Mouse (Mus musculus): Measurements from ENCODE around the gene Olfr1026. TPM values are rescaled to one million over a fixed set of nuclear protein-coding genes. Genes with fewer than 3 reads are reported as not detected.

The Olfr1026 gene
- polyA plus RNA-seq (2014; fragmentation: Nextera tagmentation; extraction: Ambion mirVana), result 0.13 TPM in 1 of 2 replicates, not detected in the other

DNA sequence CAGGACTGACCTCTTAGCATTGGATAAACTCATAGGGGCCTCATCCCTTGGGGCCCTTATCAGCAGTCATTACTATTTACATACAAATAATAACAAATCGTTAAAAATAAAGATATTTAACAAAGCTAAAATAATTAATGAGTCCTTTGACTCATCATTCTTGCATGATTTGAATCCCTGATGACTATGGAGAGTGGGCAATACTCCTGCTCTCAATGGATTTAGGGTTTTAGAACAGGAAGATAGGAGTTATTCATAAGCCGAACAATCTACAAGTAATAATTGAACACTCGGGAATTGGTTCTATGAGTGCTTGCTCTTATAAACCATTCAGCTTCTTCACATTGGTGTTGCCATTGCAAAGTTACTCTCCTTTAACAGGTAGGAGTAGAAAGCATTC lies at the start of gene Olfr1026:
Gene Olfr1026, plus strand, starts transcription at position 301 of the 400 bp plus-strand sequence.
- Histone ChIP-seq H3K9me3 (ENCODE audit: control insufficient read depth, low read length) (no peaks in the 10 kb centered on the region), H3K27ac (replicated peaks; ENCODE audit: low read depth, low read length) (no peak within 1 kb of the TSS), H3K4me1 (ENCODE audit: control insufficient read depth, insufficient read depth, low read length) (no peaks in the 10 kb centered on the region), H3K27me3 (replicated peaks; ENCODE audit: control insufficient read depth, insufficient read depth, low read length) (no peaks in the 10 kb centered on the region), H3K36me3 (ENCODE audit: control insufficient read depth, insufficient read depth, low read length) (no peaks in the 10 kb centered on the region), H3K9ac (ENCODE audit: low read depth, low read length) (no peak within 1 kb of the TSS), H3K4me3 (ENCODE audit: low read depth, low read length) (no peak within 1 kb of the TSS), H3K4me2 (ENCODE audit: low read depth, low read length) (no peak within 1 kb of the TSS)
- DNase-seq (ENCODE audit: low spot score) (no peak), ATAC-seq (ENCODE audit: low read depth) (no peak)
- 86% methylated on average over 3 of the region's 3 CpGs for WGBS

GRCm38 (mm10) chr2:85885340-85885739 lies 36.0 kb upstream of the Olfr1026 start, which contains the start of gene Olfr1023:
Olfr1023 (plus strand) TSS chr2:85885640.
- H3K36me3 ChIP-seq (ENCODE audit: control insufficient read depth, insufficient read depth, low read length), result no peaks in the 10 kb centered on the region
- H3K4me1 ChIP-seq (ENCODE audit: control insufficient read depth, insufficient read depth, low read length), result no peaks in the 10 kb centered on the region
- WGBS, result 71% methylated on average over 2 of the region's 2 CpGs
- H3K4me3 ChIP-seq (ENCODE audit: low read depth, low read length), result no peak within 1 kb of the TSS
- no peak for DNase-seq (ENCODE audit: low spot score)
- no peaks in the 10 kb centered on the region for H3K9me3 ChIP-seq (ENCODE audit: control insufficient read depth, low read length)
- H3K27ac ChIP-seq (replicated peaks; ENCODE audit: low read depth, low read length), result no peak within 1 kb of the TSS
- no peaks in the 10 kb centered on the region for H3K27me3 ChIP-seq (replicated peaks; ENCODE audit: control insufficient read depth, insufficient read depth, low read length)
- H3K4me2 ChIP-seq (ENCODE audit: low read depth, low read length), result no peak within 1 kb of the TSS
- no peak within 1 kb of the TSS for H3K9ac ChIP-seq (ENCODE audit: low read depth, low read length)
- ATAC-seq (ENCODE audit: low read depth), result no peak

- no peak within 1 kb of the TSS for H3K27ac ChIP-seq (replicated peaks; ENCODE audit: low read depth, low read length)
- no peaks in the 10 kb centered on the region for H3K9me3 ChIP-seq (ENCODE audit: control insufficient read depth, low read length)
- no peaks in the 10 kb centered on the region for H3K36me3 ChIP-seq (ENCODE audit: control insufficient read depth, insufficient read depth, low read length)
- no peak within 1 kb of the TSS for H3K4me2 ChIP-seq (ENCODE audit: low read depth, low read length)
- ATAC-seq (ENCODE audit: low read depth), result no peak
- 87% methylated on average over 3 of the region's 3 CpGs for WGBS
- DNase-seq (ENCODE audit: low spot score), result no peak
- H3K4me1 ChIP-seq (ENCODE audit: control insufficient read depth, insufficient read depth, low read length), result no peaks in the 10 kb centered on the region
- no peak within 1 kb of the TSS for H3K9ac ChIP-seq (ENCODE audit: low read depth, low read length)
- no peak within 1 kb of the TSS for H3K4me3 ChIP-seq (ENCODE audit: low read depth, low read length)
- no peaks in the 10 kb centered on the region for H3K27me3 ChIP-seq (replicated peaks; ENCODE audit: control insufficient read depth, insufficient read depth, low read length)
These were observed 16.4 kb upstream of the Olfr1026 start, which contains the start of gene Olfr1024 for GRCm38 (mm10) chr2:85904952-85905351. Olfr1024 (minus strand) TSS chr2:85905052.

DNA sequence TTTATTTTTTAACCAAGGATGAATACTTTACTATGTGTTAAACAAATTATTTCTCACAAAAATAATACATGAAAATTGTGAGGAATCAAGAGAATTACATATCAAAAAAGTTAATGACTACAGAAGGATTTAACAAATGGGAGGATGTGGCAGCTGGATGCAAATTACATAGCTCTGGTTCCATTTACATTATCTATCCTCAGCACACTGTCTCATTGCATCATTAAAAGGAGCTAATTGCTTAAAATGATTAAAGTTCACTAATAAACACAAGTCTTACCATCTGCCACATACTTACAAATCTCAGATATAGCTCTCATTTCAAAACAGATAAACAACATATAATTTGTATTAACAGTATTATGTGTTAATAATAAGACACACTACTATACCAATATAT lies 8.2 kb upstream of the Olfr1026 start:
- Histone ChIP-seq H3K4me2 (ENCODE audit: low read depth, low read length) (no peak overlapping the region), H3K9ac (ENCODE audit: low read depth, low read length) (no peak overlapping the region), H3K4me1 (ENCODE audit: control insufficient read depth, insufficient read depth, low read length) (no peaks in the 10 kb centered on the region), H3K4me3 (ENCODE audit: low read depth, low read length) (no peak overlapping the region), H3K36me3 (ENCODE audit: control insufficient read depth, insufficient read depth, low read length) (no peaks in the 10 kb centered on the region), H3K9me3 (ENCODE audit: control insufficient read depth, low read length) (no peaks in the 10 kb centered on the region), H3K27ac (replicated peaks; ENCODE audit: low read depth, low read length) (no peak overlapping the region), H3K27me3 (replicated peaks; ENCODE audit: control insufficient read depth, insufficient read depth, low read length) (no peaks in the 10 kb centered on the region)
- DNase-seq (ENCODE audit: low spot score), result no peak
- ATAC-seq (ENCODE audit: low read depth), result no peak

DNA sequence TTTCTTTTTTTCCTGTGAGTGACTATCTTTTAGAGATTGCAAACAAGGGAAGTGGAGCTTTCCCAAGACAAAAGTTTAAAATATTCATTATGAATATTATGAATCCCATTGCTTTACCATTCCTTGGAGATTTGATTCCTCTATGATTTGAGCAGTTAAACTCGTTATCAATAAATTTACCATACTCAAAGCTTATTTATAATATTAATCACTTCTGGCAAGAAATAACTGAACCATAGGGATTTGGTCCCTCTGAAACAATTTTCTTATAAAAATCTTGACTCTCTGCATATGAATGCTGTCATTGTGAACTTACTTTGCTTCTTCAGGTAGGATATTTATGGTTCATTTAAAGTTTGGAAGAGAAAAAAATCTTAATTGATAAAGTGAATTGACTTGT lies 6.5 kb upstream of the Olfr1026 start, which contains the start of gene Olfr1025-ps1:
Gene Olfr1025-ps1, plus strand, starts transcription at position 301 of the 400 bp plus-strand sequence.
- no peaks in the 10 kb centered on the region for H3K36me3 ChIP-seq (ENCODE audit: control insufficient read depth, insufficient read depth, low read length)
- H3K27ac ChIP-seq (replicated peaks; ENCODE audit: low read depth, low read length), result no peak within 1 kb of the TSS
- no peaks in the 10 kb centered on the region for H3K4me1 ChIP-seq (ENCODE audit: control insufficient read depth, insufficient read depth, low read length)
- no peaks in the 10 kb centered on the region for H3K9me3 ChIP-seq (ENCODE audit: control insufficient read depth, low read length)
- no peak within 1 kb of the TSS for H3K4me3 ChIP-seq (ENCODE audit: low read depth, low read length)
- ATAC-seq (ENCODE audit: low read depth) (no peak), DNase-seq (ENCODE audit: low spot score) (no peak)
- H3K9ac ChIP-seq (ENCODE audit: low read depth, low read length), result no peak within 1 kb of the TSS
- H3K4me2 ChIP-seq (ENCODE audit: low read depth, low read length), result no peak within 1 kb of the TSS
- WGBS, result 41% methylated on average over 1 of the region's 1 CpGs
- H3K27me3 ChIP-seq (replicated peaks; ENCODE audit: control insufficient read depth, insufficient read depth, low read length), result no peaks in the 10 kb centered on the region

GRCm38 (mm10) chr2:85950137-85950536 lies 28.8 kb downstream of the Olfr1026 start, which contains the start of gene Olfr1028:
Olfr1028 (plus strand) TSS chr2:85950437.
- Histone ChIP-seq H3K9me3 (ENCODE audit: control insufficient read depth, low read length) (no peaks in the 10 kb centered on the region), H3K27ac (replicated peaks; ENCODE audit: low read depth, low read length) (no peak within 1 kb of the TSS), H3K4me1 (ENCODE audit: control insufficient read depth, insufficient read depth, low read length) (no peaks in the 10 kb centered on the region), H3K4me3 (ENCODE audit: low read depth, low read length) (no peak within 1 kb of the TSS), H3K9ac (ENCODE audit: low read depth, low read length) (no peak within 1 kb of the TSS), H3K4me2 (ENCODE audit: low read depth, low read length) (no peak within 1 kb of the TSS), H3K27me3 (replicated peaks; ENCODE audit: control insufficient read depth, insufficient read depth, low read length) (no peaks in the 10 kb centered on the region), H3K36me3 (ENCODE audit: control insufficient read depth, insufficient read depth, low read length) (no peaks in the 10 kb centered on the region)
- 80% methylated on average over 1 of the region's 1 CpGs for WGBS
- DNase-seq (ENCODE audit: low spot score), result no peak
- ATAC-seq (ENCODE audit: low read depth), result no peak

DNA sequence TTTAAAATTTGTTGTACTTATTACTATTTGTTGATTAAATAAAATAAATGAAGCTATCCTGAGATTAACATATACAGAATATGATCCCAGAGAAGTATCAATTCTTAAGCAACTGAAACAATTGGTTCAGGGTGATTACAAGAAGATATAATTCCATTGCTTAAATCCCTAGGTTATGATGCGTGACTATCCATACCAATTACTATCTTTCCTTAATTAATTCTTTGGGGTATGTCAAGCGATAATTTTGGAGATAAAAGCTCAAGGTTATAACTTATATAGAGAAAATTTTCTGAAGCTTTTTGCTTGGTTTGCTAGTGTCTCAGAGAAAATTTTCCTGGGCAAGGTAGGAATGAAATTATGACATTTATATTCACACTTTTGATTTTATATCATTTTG lies 52.2 kb downstream of the Olfr1026 start, which contains the start of gene Olfr1029:
Gene Olfr1029, plus strand, starts transcription at position 301 of the 400 bp plus-strand sequence.
- Histone ChIP-seq H3K4me3 (ENCODE audit: low read depth, low read length) (no peak within 1 kb of the TSS), H3K36me3 (ENCODE audit: control insufficient read depth, insufficient read depth, low read length) (no peaks in the 10 kb centered on the region), H3K27me3 (replicated peaks; ENCODE audit: control insufficient read depth, insufficient read depth, low read length) (no peaks in the 10 kb centered on the region), H3K9me3 (ENCODE audit: control insufficient read depth, low read length) (no peaks in the 10 kb centered on the region), H3K4me1 (ENCODE audit: control insufficient read depth, insufficient read depth, low read length) (no peaks in the 10 kb centered on the region), H3K4me2 (ENCODE audit: low read depth, low read length) (no peak within 1 kb of the TSS), H3K27ac (replicated peaks; ENCODE audit: low read depth, low read length) (no peak within 1 kb of the TSS), H3K9ac (ENCODE audit: low read depth, low read length) (no peak within 1 kb of the TSS)
- no peak for ATAC-seq (ENCODE audit: low read depth)
- no peak for DNase-seq (ENCODE audit: low spot score)
- WGBS, result 83% methylated on average over 2 of the region's 2 CpGs

Other genes starting within 250 kb of the Olfr1026 start
- 0.11 TPM in 1 of 2 replicates, not detected in the other for gene Olfr1006, start 242.8 kb upstream of the Olfr1026 start, polyA plus RNA-seq (2014; fragmentation: Nextera tagmentation; extraction: Ambion mirVana)
- not detected in 2 replicates for gene Olfr1008, start 232.1 kb upstream of the Olfr1026 start, polyA plus RNA-seq (2014; fragmentation: Nextera tagmentation; extraction: Ambion mirVana)
- gene Olfr1009, start 206.1 kb upstream of the Olfr1026 start, polyA plus RNA-seq (2014; fragmentation: Nextera tagmentation; extraction: Ambion mirVana), result not detected in 2 replicates
- 0.18 TPM in 1 of 2 replicates, not detected in the other for gene Olfr1012, start 158.8 kb upstream of the Olfr1026 start, polyA plus RNA-seq (2014; fragmentation: Nextera tagmentation; extraction: Ambion mirVana)
- gene Olfr1013, start 154.5 kb upstream of the Olfr1026 start, polyA plus RNA-seq (2014; fragmentation: Nextera tagmentation; extraction: Ambion mirVana), result not detected in 2 replicates
- 0.10 TPM in 1 of 2 replicates, not detected in the other for gene Olfr1014, start 148.8 kb upstream of the Olfr1026 start, polyA plus RNA-seq (2014; fragmentation: Nextera tagmentation; extraction: Ambion mirVana)
- 0.17 and 0.22 TPM in 2 replicates for gene Olfr1015, start 139.5 kb upstream of the Olfr1026 start, polyA plus RNA-seq (2014; fragmentation: Nextera tagmentation; extraction: Ambion mirVana)
- gene Olfr1016, start 119.0 kb upstream of the Olfr1026 start, polyA plus RNA-seq (2014; fragmentation: Nextera tagmentation; extraction: Ambion mirVana), result 0.13 and 0.22 TPM in 2 replicates
- not detected in 2 replicates for gene Olfr1018, start 103.1 kb upstream of the Olfr1026 start, polyA plus RNA-seq (2014; fragmentation: Nextera tagmentation; extraction: Ambion mirVana)
- gene Olfr1019, start 76.1 kb upstream of the Olfr1026 start, polyA plus RNA-seq (2014; fragmentation: Nextera tagmentation; extraction: Ambion mirVana), result not detected in 2 replicates
- gene Olfr1020, start 74.5 kb upstream of the Olfr1026 start, polyA plus RNA-seq (2014; fragmentation: Nextera tagmentation; extraction: Ambion mirVana), result not detected in 2 replicates
- not detected in 2 replicates for gene Olfr1022, start 53.0 kb upstream of the Olfr1026 start, polyA plus RNA-seq (2014; fragmentation: Nextera tagmentation; extraction: Ambion mirVana)
- not detected in 2 replicates for gene Olfr1023, start 35.9 kb upstream of the Olfr1026 start, polyA plus RNA-seq (2014; fragmentation: Nextera tagmentation; extraction: Ambion mirVana)
- not detected in 2 replicates for gene Olfr1024, start 16.5 kb upstream of the Olfr1026 start, polyA plus RNA-seq (2014; fragmentation: Nextera tagmentation; extraction: Ambion mirVana)
- 0.14 and 0.50 TPM in 2 replicates for gene Olfr1025-ps1, start 6.4 kb upstream of the Olfr1026 start, polyA plus RNA-seq (2014; fragmentation: Nextera tagmentation; extraction: Ambion mirVana)
- gene Olfr1028, start 28.9 kb downstream of the Olfr1026 start, polyA plus RNA-seq (2014; fragmentation: Nextera tagmentation; extraction: Ambion mirVana), result not detected in 2 replicates
- gene Olfr1029, start 52.3 kb downstream of the Olfr1026 start, polyA plus RNA-seq (2014; fragmentation: Nextera tagmentation; extraction: Ambion mirVana), result not detected in 2 replicates
- gene Olfr1030, start 57.7 kb downstream of the Olfr1026 start, polyA plus RNA-seq (2014; fragmentation: Nextera tagmentation; extraction: Ambion mirVana), result 0.07 TPM in 1 of 2 replicates, not detected in the other
- gene Olfr1031, start 68.7 kb downstream of the Olfr1026 start, polyA plus RNA-seq (2014; fragmentation: Nextera tagmentation; extraction: Ambion mirVana), result 0.22 TPM in 1 of 2 replicates, not detected in the other
- not detected in 2 replicates for gene Olfr1032, start 84.0 kb downstream of the Olfr1026 start, polyA plus RNA-seq (2014; fragmentation: Nextera tagmentation; extraction: Ambion mirVana)
- 1.6 and 2.2 TPM in 2 replicates for gene Olfr1033, start 99.1 kb downstream of the Olfr1026 start, polyA plus RNA-seq (2014; fragmentation: Nextera tagmentation; extraction: Ambion mirVana)
- 0.04 TPM in 2 replicates for gene Olfr1034, start 124.3 kb downstream of the Olfr1026 start, polyA plus RNA-seq (2014; fragmentation: Nextera tagmentation; extraction: Ambion mirVana)
- not detected in 2 replicates for gene Olfr1036, start 152.4 kb downstream of the Olfr1026 start, polyA plus RNA-seq (2014; fragmentation: Nextera tagmentation; extraction: Ambion mirVana)
- not detected in 2 replicates for gene Olfr1037, start 165.8 kb downstream of the Olfr1026 start, polyA plus RNA-seq (2014; fragmentation: Nextera tagmentation; extraction: Ambion mirVana)
- gene Olfr1039, start 214.4 kb downstream of the Olfr1026 start, polyA plus RNA-seq (2014; fragmentation: Nextera tagmentation; extraction: Ambion mirVana), result not detected in 2 replicates
- not detected in 2 replicates for gene Olfr1040, start 225.2 kb downstream of the Olfr1026 start, polyA plus RNA-seq (2014; fragmentation: Nextera tagmentation; extraction: Ambion mirVana)
- gene Olfr1042, start 240.3 kb downstream of the Olfr1026 start, polyA plus RNA-seq (2014; fragmentation: Nextera tagmentation; extraction: Ambion mirVana), result not detected in 2 replicates
- gene Olfr1043, start 246.0 kb downstream of the Olfr1026 start, polyA plus RNA-seq (2014; fragmentation: Nextera tagmentation; extraction: Ambion mirVana), result not detected in 2 replicates